Mouse (Mus musculus) embryonic facial prominence, embryonic 10.5 days (tissue): ENCODE results near the gene B3galt1. TPM values are rescaled to one million over a fixed set of nuclear protein-coding genes. Genes with fewer than 3 reads are reported as not detected.

Source experiments
- DNase-seq: peaks from one replicate; pipeline ENCODE4 v3.0.0-alpha.2; 2017; ENCODE audit warnings: low spot score
- H3K27ac ChIP-seq: fragments of 300-500 bp; sonication (generic); replicated peaks from 2 replicates; pipeline ENCODE4 v1.5.1; 2016; ENCODE audit warnings: mild to moderate bottlenecking
- H3K27me3 ChIP-seq: fragments of 300-500 bp; sonication (generic); replicated peaks from 2 replicates; pipeline ENCODE4 v1.6.1; 2016; ENCODE audit warnings: low read depth, mild to moderate bottlenecking; ENCODE audit not compliant: poor library complexity, severe bottlenecking
- H3K36me3 ChIP-seq: fragments of 300-500 bp; sonication (generic); replicated peaks from 2 replicates; pipeline ENCODE4 v1.6.1; 2016; ENCODE audit warnings: mild to moderate bottlenecking, moderate library complexity
- H3K4me1 ChIP-seq: fragments of 300-500 bp; sonication (generic); 2 replicates; pipeline ENCODE4 v1.6.1; 2016
- H3K4me3 ChIP-seq: fragments of 300-500 bp; sonication (generic); 2 replicates; pipeline ENCODE4 v1.5.1; 2016; ENCODE audit warnings: mild to moderate bottlenecking, moderate library complexity
- H3K9me3 ChIP-seq: fragments of 300-500 bp; sonication (generic); 2 replicates; pipeline ENCODE4 v1.6.1; 2016; ENCODE audit warnings: mild to moderate bottlenecking
- WGBS: fragments of 180-500 bp; shearing (Covaris S2); methylation state at CpG from one replicate; pipeline ENCODE4 v1.1.7; 2016; 5-methylcytosine and 5-hydroxymethylcytosine counted together
- polyA plus RNA-seq: library from polyadenylated mRNA; unstranded; fragments of >200 nt; fragmentation: Nextera tagmentation; extraction: Ambion mirVana; gene quantifications from 2 replicates; pipeline ENCODE4 v1.2.1, GENCODE M21; 2016

B3galt1 gene
- polyA plus RNA-seq, 1 experiment from 2014 or later = 5.3 TPM

- Histone ChIP-seq H3K36me3 (no peaks in the 10 kb centered on the region), H3K27ac (no peak overlapping the region), H3K27me3 (no peaks in the 10 kb centered on the region), H3K4me3 (no peak overlapping the region), H3K9me3 (no peaks in the 10 kb centered on the region), H3K4me1 (peaks cover 7% of the 10 kb centered on the region; the same call in 1 of the 2 replicates)
- WGBS = 89% methylated on average over 6 of the region's 6 CpGs
- no peak for DNase-seq
These were observed 405.9 kb downstream of the B3galt1 start for GRCm38 (mm10) chr2:67971576-67971975.

DNA sequence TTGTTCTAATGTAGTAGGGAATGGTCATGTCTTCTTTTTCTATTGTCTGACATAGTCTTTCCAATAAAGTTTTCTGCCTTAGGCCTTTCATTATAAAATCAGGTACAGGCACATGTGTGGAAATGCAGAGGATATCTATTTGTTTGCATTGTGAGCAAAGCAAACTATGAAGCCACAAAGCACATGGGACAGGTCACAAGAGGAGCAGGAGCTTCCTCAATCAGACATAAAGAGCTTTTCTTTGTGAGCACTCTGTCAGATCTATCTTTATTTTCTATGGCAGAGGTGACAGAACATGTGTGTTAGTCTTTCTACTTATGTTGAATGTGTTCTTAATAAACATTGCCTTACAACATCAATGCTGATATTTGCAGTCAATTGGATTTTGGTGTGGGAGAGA is 410.1 kb downstream of the B3galt1 start:
- DNase-seq = no peak
- Histone ChIP-seq H3K27ac (no peak overlapping the region), H3K36me3 (no peaks in the 10 kb centered on the region), H3K9me3 (no peaks in the 10 kb centered on the region), H3K27me3 (no peaks in the 10 kb centered on the region), H3K4me1 (peaks cover 13% of the 10 kb centered on the region), H3K4me3 (no peak overlapping the region)

GRCm38 (mm10) chr2:67976488-67976887 is 410.8 kb downstream of the B3galt1 start:
- Histone ChIP-seq H3K36me3 (no peaks in the 10 kb centered on the region), H3K4me1 (peaks cover 13% of the 10 kb centered on the region), H3K27ac (no peak overlapping the region), H3K9me3 (no peaks in the 10 kb centered on the region), H3K27me3 (no peaks in the 10 kb centered on the region), H3K4me3 (no peak overlapping the region)
- 91% methylated on average over 4 of the region's 4 CpGs for WGBS
- no peak for DNase-seq

GRCm38 (mm10) chr2:67977620-67978262 is 412.1 kb downstream of the B3galt1 start:
- no peaks in the 10 kb centered on the region for H3K9me3 ChIP-seq
- H3K36me3 ChIP-seq = no peaks in the 10 kb centered on the region
- no peaks in the 10 kb centered on the region for H3K27me3 ChIP-seq
- WGBS = 44% methylated on average over 6 of the region's 6 CpGs
- H3K27ac ChIP-seq = no peak overlapping the region
- H3K4me1 ChIP-seq = peaks cover 12% of the 10 kb centered on the region
- H3K4me3 ChIP-seq = no peak overlapping the region
- no peak for DNase-seq

DNA sequence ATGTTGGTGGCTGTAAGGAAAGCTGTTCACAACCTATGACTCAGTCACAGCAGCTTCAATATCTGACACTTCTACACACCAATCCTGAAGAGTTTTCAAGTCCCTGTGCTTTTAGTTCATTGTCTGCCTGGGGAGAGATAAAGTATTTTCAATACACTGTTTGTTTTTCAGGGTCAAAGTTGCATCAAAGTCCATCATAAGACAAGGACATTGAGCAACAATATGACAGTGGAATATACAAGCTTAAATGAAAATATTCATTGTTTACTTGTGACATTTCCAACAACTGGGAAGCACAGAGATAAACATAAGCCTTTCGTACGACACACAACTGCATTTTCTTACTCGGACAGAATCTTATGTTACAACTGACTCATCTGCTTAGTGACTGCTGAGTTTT is 417.9 kb downstream of the B3galt1 start:
- Histone ChIP-seq H3K9me3 (no peaks in the 10 kb centered on the region), H3K27me3 (no peaks in the 10 kb centered on the region), H3K4me3 (no peak overlapping the region), H3K4me1 (no peaks in the 10 kb centered on the region), H3K36me3 (no peaks in the 10 kb centered on the region), H3K27ac (no peak overlapping the region)
- 93% methylated on average over 3 of the region's 3 CpGs for WGBS
- DNase-seq = no peak

- Histone ChIP-seq H3K4me3 (no peak overlapping the region), H3K27me3 (no peaks in the 10 kb centered on the region), H3K36me3 (no peaks in the 10 kb centered on the region), H3K4me1 (peaks cover 8% of the 10 kb centered on the region; the same call in 1 of the 2 replicates), H3K9me3 (no peaks in the 10 kb centered on the region), H3K27ac (no peak overlapping the region)
- no peak for DNase-seq
- 88% methylated on average over 3 of the region's 3 CpGs for WGBS
These were observed 419.5 kb downstream of the B3galt1 start for GRCm38 (mm10) chr2:67985133-67985532.

GRCm38 (mm10) chr2:67993421-67993820 is 427.8 kb downstream of the B3galt1 start:
- no peaks in the 10 kb centered on the region for H3K36me3 ChIP-seq
- H3K9me3 ChIP-seq = no peaks in the 10 kb centered on the region
- H3K4me1 ChIP-seq = peaks cover 8% of the 10 kb centered on the region; the same call in 1 of the 2 replicates
- no peak for DNase-seq
- H3K27ac ChIP-seq = no peak overlapping the region
- H3K4me3 ChIP-seq = no peak overlapping the region
- WGBS = 91% methylated on average over 1 of the region's 1 CpGs
- H3K27me3 ChIP-seq = no peaks in the 10 kb centered on the region

GRCm38 (mm10) chr2:68003091-68003490 is 437.4 kb downstream of the B3galt1 start:
- DNase-seq = no peak
- H3K27ac ChIP-seq = no peak overlapping the region
- H3K9me3 ChIP-seq = no peaks in the 10 kb centered on the region
- no peaks in the 10 kb centered on the region for H3K27me3 ChIP-seq
- H3K36me3 ChIP-seq = no peaks in the 10 kb centered on the region
- H3K4me1 ChIP-seq = no peaks in the 10 kb centered on the region
- no peak overlapping the region for H3K4me3 ChIP-seq
- 68% methylated on average over 1 of the region's 1 CpGs for WGBS

GRCm38 (mm10) chr2:68005210-68005609 is 439.5 kb downstream of the B3galt1 start:
- 93% methylated on average over 9 of the region's 9 CpGs for WGBS
- Histone ChIP-seq H3K27me3 (no peaks in the 10 kb centered on the region), H3K27ac (no peak overlapping the region), H3K9me3 (no peaks in the 10 kb centered on the region), H3K4me1 (no peaks in the 10 kb centered on the region), H3K36me3 (no peaks in the 10 kb centered on the region), H3K4me3 (no peak overlapping the region)
- DNase-seq = no peak

DNA sequence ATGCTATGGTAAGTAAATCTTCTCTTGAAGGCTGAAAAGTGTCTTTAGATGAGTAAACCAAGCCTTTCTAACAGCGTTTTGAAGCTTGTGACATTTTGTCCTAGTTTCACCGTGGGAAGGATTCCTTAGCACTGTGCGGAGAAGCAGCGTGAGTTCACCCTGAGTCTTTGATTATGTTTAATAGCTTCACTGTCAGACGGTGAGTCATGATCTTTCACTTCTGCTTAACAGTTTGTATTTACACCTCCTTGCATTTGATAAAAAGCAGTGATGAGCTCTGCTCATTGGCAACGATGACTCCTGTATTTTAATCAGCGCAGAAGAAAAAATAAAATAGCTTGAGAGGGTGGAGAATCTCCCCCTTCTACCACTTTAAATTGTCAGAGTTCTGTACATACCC is 440.0 kb downstream of the B3galt1 start:
- WGBS = 86% methylated on average over 7 of the region's 7 CpGs
- no peaks in the 10 kb centered on the region for H3K4me1 ChIP-seq
- H3K27me3 ChIP-seq = no peaks in the 10 kb centered on the region
- H3K4me3 ChIP-seq = no peak overlapping the region
- H3K36me3 ChIP-seq = no peaks in the 10 kb centered on the region
- no peak for DNase-seq
- H3K9me3 ChIP-seq = no peaks in the 10 kb centered on the region
- H3K27ac ChIP-seq = no peak overlapping the region

- no peak for DNase-seq
- no peaks in the 10 kb centered on the region for H3K36me3 ChIP-seq
- 81% methylated on average over 4 of the region's 4 CpGs for WGBS
- no peaks in the 10 kb centered on the region for H3K9me3 ChIP-seq
- H3K4me3 ChIP-seq = no peak overlapping the region
- H3K27ac ChIP-seq = no peak overlapping the region
- no peaks in the 10 kb centered on the region for H3K27me3 ChIP-seq
- no peaks in the 10 kb centered on the region for H3K4me1 ChIP-seq
These were observed 445.7 kb downstream of the B3galt1 start for GRCm38 (mm10) chr2:68011336-68011735.

- Histone ChIP-seq H3K27ac (no peak overlapping the region), H3K27me3 (no peaks in the 10 kb centered on the region), H3K4me1 (no peaks in the 10 kb centered on the region), H3K4me3 (no peak overlapping the region), H3K36me3 (no peaks in the 10 kb centered on the region), H3K9me3 (no peaks in the 10 kb centered on the region)
- no peak for DNase-seq
- 92% methylated on average over 5 of the region's 5 CpGs for WGBS
These were observed 454.6 kb downstream of the B3galt1 start for GRCm38 (mm10) chr2:68020251-68020680.

- Histone ChIP-seq H3K27ac (no peak overlapping the region), H3K27me3 (no peaks in the 10 kb centered on the region), H3K36me3 (no peaks in the 10 kb centered on the region), H3K4me3 (no peak overlapping the region), H3K9me3 (no peaks in the 10 kb centered on the region), H3K4me1 (no peaks in the 10 kb centered on the region)
- DNase-seq = no peak
- WGBS = 91% methylated on average over 6 of the region's 6 CpGs
These were observed 456.0 kb downstream of the B3galt1 start for GRCm38 (mm10) chr2:68021541-68022152.
